Mouse (Mus musculus) intestine, embryonic 16.5 days (tissue): Measurements from ENCODE around the gene Mcrs1. TPM values are rescaled to one million over a fixed set of nuclear protein-coding genes. Genes with fewer than 3 reads are reported as not detected.

ENCODE experiments used
- ATAC-seq: fragments of 200-750 bp; cut with Nextera tagmentation; 2 replicates; pipeline ENCODE4 v1.8.0; 2017; ENCODE audit warnings: moderate TSS enrichment, moderate library complexity
- H3K27ac ChIP-seq: fragments of 300-500 bp; sonication (generic); 2 replicates; pipeline ENCODE4 v1.5.1; 2014; ENCODE audit warnings: mild to moderate bottlenecking, low read length
- H3K27me3 ChIP-seq: fragments of 300-500 bp; sonication (generic); replicated peaks from 2 replicates; pipeline ENCODE4 v1.6.1; 2014; ENCODE audit warnings: low read length, control low read depth, mixed read lengths; ENCODE audit not compliant: control insufficient read depth, insufficient read depth
- H3K36me3 ChIP-seq: fragments of 300-500 bp; sonication (generic); 2 replicates; pipeline ENCODE4 v1.6.1; 2014; ENCODE audit warnings: low read length, control low read depth; ENCODE audit not compliant: control insufficient read depth, insufficient read depth
- H3K4me1 ChIP-seq: fragments of 300-500 bp; sonication (generic); 2 replicates; pipeline ENCODE4 v1.6.1; 2014; ENCODE audit warnings: low read length, control low read depth, mixed read lengths; ENCODE audit not compliant: control insufficient read depth, insufficient read depth
- H3K4me2 ChIP-seq: fragments of 300-500 bp; sonication (generic); 2 replicates; pipeline ENCODE4 v1.6.1; 2014; ENCODE audit warnings: low read depth, low read length, control low read depth
- H3K4me3 ChIP-seq: fragments of 300-500 bp; sonication (generic); 2 replicates; pipeline ENCODE4 v1.5.1; 2014; ENCODE audit warnings: mild to moderate bottlenecking, low read length
- H3K9ac ChIP-seq: fragments of 300-500 bp; sonication (generic); 2 replicates; pipeline ENCODE4 v1.6.1; 2014; ENCODE audit warnings: low read depth, low read length
- H3K9me3 ChIP-seq: fragments of 300-500 bp; sonication (generic); 2 replicates; pipeline ENCODE4 v1.6.1; 2016; ENCODE audit warnings: low read length, control low read depth; ENCODE audit not compliant: control insufficient read depth
- WGBS: fragments of 180-500 bp; shearing (Covaris S2); extraction: QIAGEN DNeasy Blood & Tissue Kit; methylation state at CpG from one replicate; pipeline ENCODE4 v1.1.7; 2014; 5-methylcytosine and 5-hydroxymethylcytosine counted together
- polyA plus RNA-seq: library from polyadenylated mRNA; unstranded; fragments of >200 nt; fragmentation: Nextera tagmentation; extraction: Ambion mirVana; gene quantifications from 2 replicates; pipeline ENCODE4 v1.2.1, GENCODE M21; 2015

Mcrs1 gene
- polyA plus RNA-seq, 1 experiment from 2014 or later, result 128 TPM

GRCm38 (mm10) chr15:99222794-99223584 is 28.8 kb downstream of the Mcrs1 start:
- no peak overlapping the region for H3K27ac ChIP-seq
- H3K4me2 ChIP-seq, result peak overlapping the region; percentile 87
- H3K36me3 ChIP-seq, result no peaks in the 10 kb centered on the region
- peaks cover 57% of the 10 kb centered on the region for H3K27me3 ChIP-seq
- no peaks in the 10 kb centered on the region for H3K9me3 ChIP-seq
- WGBS, result 5% methylated on average over 18 of the region's 18 CpGs
- peak overlapping the region; percentile 59; the same call in 1 of the 2 replicates for H3K9ac ChIP-seq
- no peak for ATAC-seq
- H3K4me3 ChIP-seq, result peak overlapping the region; percentile 54
- H3K4me1 ChIP-seq, result peaks cover 20% of the 10 kb centered on the region

GRCm38 (mm10) chr15:99221315-99221952 is 30.3 kb downstream of the Mcrs1 start:
- H3K4me1 ChIP-seq, result peaks cover 20% of the 10 kb centered on the region
- no peak overlapping the region for H3K4me2 ChIP-seq
- peaks cover 41% of the 10 kb centered on the region for H3K27me3 ChIP-seq
- no peak overlapping the region for H3K9ac ChIP-seq
- no peaks in the 10 kb centered on the region for H3K9me3 ChIP-seq
- no peak overlapping the region for H3K27ac ChIP-seq
- ATAC-seq, result no peak
- H3K4me3 ChIP-seq, result no peak overlapping the region
- no peaks in the 10 kb centered on the region for H3K36me3 ChIP-seq
- 12% methylated on average over 8 of the region's 8 CpGs for WGBS

GRCm38 (mm10) chr15:99217630-99218029 is 34.1 kb downstream of the Mcrs1 start:
- Histone ChIP-seq H3K4me1 (no peaks in the 10 kb centered on the region), H3K27ac (no peak overlapping the region), H3K9me3 (0 out of 2 replicates have a peak, but pooled peaks cover 5% of the 10 kb centered on the region), H3K9ac (no peak overlapping the region), H3K4me2 (no peak overlapping the region), H3K4me3 (no peak overlapping the region), H3K27me3 (peaks cover 13% of the 10 kb centered on the region), H3K36me3 (no peaks in the 10 kb centered on the region)
- 83% methylated on average over 4 of the region's 4 CpGs for WGBS
- no peak for ATAC-seq

GRCm38 (mm10) chr15:99215741-99216463 is 35.9 kb downstream of the Mcrs1 start:
- Histone ChIP-seq H3K36me3 (0 out of 2 replicates have a peak, but pooled peaks cover 5% of the 10 kb centered on the region), H3K4me1 (no peaks in the 10 kb centered on the region), H3K4me3 (no peak overlapping the region), H3K9me3 (0 out of 2 replicates have a peak, but pooled peaks cover 5% of the 10 kb centered on the region), H3K27ac (no peak overlapping the region), H3K27me3 (no peaks in the 10 kb centered on the region; the same call in 1 of the 2 replicates), H3K4me2 (no peak overlapping the region), H3K9ac (no peak overlapping the region)
- ATAC-seq, result no peak
- 86% methylated on average over 11 of the region's 11 CpGs for WGBS

GRCm38 (mm10) chr15:99214941-99215340 is 36.8 kb downstream of the Mcrs1 start:
- Histone ChIP-seq H3K9ac (no peak overlapping the region), H3K4me2 (no peak overlapping the region), H3K4me3 (no peak overlapping the region), H3K27me3 (no peaks in the 10 kb centered on the region; the same call in 1 of the 2 replicates), H3K27ac (no peak overlapping the region), H3K9me3 (0 out of 2 replicates have a peak, but pooled peaks cover 5% of the 10 kb centered on the region), H3K4me1 (no peaks in the 10 kb centered on the region), H3K36me3 (peaks cover 11% of the 10 kb centered on the region; the same call in 1 of the 2 replicates)
- ATAC-seq, result no peak
- WGBS, result 85% methylated on average over 2 of the region's 2 CpGs

GRCm38 (mm10) chr15:99213183-99213582 is 38.6 kb downstream of the Mcrs1 start:
- WGBS, result 88% methylated on average over 10 of the region's 10 CpGs
- H3K4me2 ChIP-seq, result no peak overlapping the region
- ATAC-seq, result no peak
- no peaks in the 10 kb centered on the region for H3K27me3 ChIP-seq
- no peaks in the 10 kb centered on the region for H3K4me1 ChIP-seq
- H3K4me3 ChIP-seq, result no peak overlapping the region
- peaks cover 20% of the 10 kb centered on the region; the same call in 1 of the 2 replicates for H3K36me3 ChIP-seq
- 0 out of 2 replicates have a peak, but pooled peaks cover 5% of the 10 kb centered on the region for H3K9me3 ChIP-seq
- no peak overlapping the region for H3K27ac ChIP-seq
- no peak overlapping the region for H3K9ac ChIP-seq

- peaks cover 16% of the 10 kb centered on the region; the same call in 1 of the 2 replicates for H3K36me3 ChIP-seq
- no peak overlapping the region for H3K4me2 ChIP-seq
- ATAC-seq, result no peak
Measured at GRCm38 (mm10) chr15:99205959-99206358, 45.8 kb downstream of the Mcrs1 start.

GRCm38 (mm10) chr15:99198761-99199160 is 53.0 kb downstream of the Mcrs1 start:
- H3K36me3 ChIP-seq, result no peaks in the 10 kb centered on the region; the same call in 1 of the 2 replicates

More at GRCm38 (mm10) chr15:99205959-99206358, 45.8 kb downstream of the Mcrs1 start:
- no peaks in the 10 kb centered on the region for H3K27me3 ChIP-seq
- H3K9me3 ChIP-seq, result no peaks in the 10 kb centered on the region
- H3K4me3 ChIP-seq, result no peak overlapping the region
- WGBS, result 77% methylated on average over 8 of the region's 8 CpGs
- H3K9ac ChIP-seq, result no peak overlapping the region
- no peaks in the 10 kb centered on the region; the same call in 1 of the 2 replicates for H3K4me1 ChIP-seq
- H3K27ac ChIP-seq, result no peak overlapping the region

GRCm38 (mm10) chr15:99195043-99195442 is 56.7 kb downstream of the Mcrs1 start:
- Histone ChIP-seq H3K36me3 (peaks cover 6% of the 10 kb centered on the region), H3K27me3 (no peaks in the 10 kb centered on the region), H3K27ac (no peak overlapping the region), H3K9me3 (no peaks in the 10 kb centered on the region), H3K4me3 (no peak overlapping the region), H3K4me1 (no peaks in the 10 kb centered on the region), H3K9ac (no peak overlapping the region), H3K4me2 (no peak overlapping the region)
- ATAC-seq, result no peak
- 48% methylated on average over 6 of the region's 6 CpGs for WGBS

More at GRCm38 (mm10) chr15:99198761-99199160, 53.0 kb downstream of the Mcrs1 start:
- Histone ChIP-seq H3K27me3 (no peaks in the 10 kb centered on the region), H3K27ac (no peak overlapping the region), H3K4me2 (no peak overlapping the region), H3K9ac (no peak overlapping the region), H3K4me3 (no peak overlapping the region), H3K9me3 (no peaks in the 10 kb centered on the region), H3K4me1 (no peaks in the 10 kb centered on the region)
- ATAC-seq, result no peak
